Mouse (Mus musculus) gastrocnemius, postnatal 14 days (tissue): ENCODE measurements at regions not wholly inside any gene's neighbourhood (a gene's known extent, or its start where the extent isn't known, plus 50 kb on each side); places are given as distances from the start of the nearest gene placed in this dataset.
"Not testable (repeated sequence)": the region's sequence is repeated elsewhere in the genome, so short reads cannot be mapped to it uniquely, and the experiment has no call there.

Experiments used
- DNase-seq: peaks from one replicate; pipeline ENCODE4 v3.0.0; 2021; ENCODE audit warnings: mixed read lengths
- intact Hi-C: fragments of 180-260 bp; cut with DNase I; formaldehyde crosslinking; loops from one replicate; pipeline ENCODE4 v1.15.1; 2025; ENCODE audit warnings: low total_unique reads

DNA sequence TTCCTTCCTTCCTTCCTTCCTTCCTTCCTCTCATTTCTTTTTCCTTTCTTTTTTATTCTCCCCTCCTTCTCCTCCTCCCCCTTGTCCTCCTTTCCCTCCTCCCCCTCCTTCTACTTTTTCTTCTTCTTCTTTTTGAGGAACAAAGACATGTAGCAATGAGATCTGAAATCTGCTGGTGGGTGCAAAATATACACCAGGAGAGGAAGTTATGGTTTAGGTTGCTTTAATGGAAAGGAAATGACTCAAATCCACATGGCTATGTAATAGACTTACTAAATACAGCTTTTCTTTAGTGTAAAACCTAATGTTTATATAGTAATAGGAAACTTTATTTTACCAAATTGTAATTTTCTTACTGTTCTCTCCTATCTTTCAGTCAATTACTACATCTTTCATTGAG is 349.5 kb upstream of the Klf6 start:
- no peak for DNase-seq
- intact Hi-C loops: no loop called here

DNA sequence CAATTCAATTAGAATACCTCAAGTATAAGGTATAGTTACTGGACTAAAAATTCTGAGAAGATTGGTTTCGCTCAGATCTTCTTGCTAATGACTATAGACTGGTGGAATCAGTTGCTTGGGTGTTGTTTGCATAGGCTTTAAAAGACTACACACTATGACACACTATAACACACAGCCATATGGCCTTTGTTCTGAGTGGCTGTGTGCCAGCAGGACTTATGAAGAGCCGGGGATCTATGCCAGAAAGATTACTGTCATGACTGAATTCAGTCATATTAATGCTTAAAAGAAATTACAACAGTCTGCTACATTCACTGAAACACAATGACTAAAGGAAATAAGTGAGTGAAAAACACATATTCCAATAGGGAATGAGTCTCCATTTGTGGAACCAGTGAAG is 345.7 kb upstream of the Klf6 start:
- no peak for DNase-seq
- intact Hi-C loops: no loop called here

DNA sequence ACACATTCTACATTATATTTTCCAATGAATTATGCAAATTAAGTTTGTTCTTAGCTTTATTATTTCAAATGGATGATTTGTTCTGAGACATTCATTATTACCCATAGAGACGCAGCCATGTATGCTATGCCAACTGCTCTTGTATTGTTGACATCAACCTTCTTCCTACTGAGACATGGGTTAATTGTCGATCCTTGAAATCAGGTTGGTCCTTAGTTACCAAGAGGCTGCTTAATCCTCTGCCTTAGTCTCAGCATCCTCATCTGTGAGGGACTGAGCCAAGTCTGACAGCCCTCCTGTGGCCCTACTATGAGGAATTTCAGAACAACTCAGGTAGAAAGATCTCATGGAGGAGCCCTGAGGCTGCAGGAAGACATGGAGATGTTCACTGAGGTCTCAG is 345.2 kb upstream of the Klf6 start:
- intact Hi-C loops: no loop called here
- DNase-seq: no peak

DNA sequence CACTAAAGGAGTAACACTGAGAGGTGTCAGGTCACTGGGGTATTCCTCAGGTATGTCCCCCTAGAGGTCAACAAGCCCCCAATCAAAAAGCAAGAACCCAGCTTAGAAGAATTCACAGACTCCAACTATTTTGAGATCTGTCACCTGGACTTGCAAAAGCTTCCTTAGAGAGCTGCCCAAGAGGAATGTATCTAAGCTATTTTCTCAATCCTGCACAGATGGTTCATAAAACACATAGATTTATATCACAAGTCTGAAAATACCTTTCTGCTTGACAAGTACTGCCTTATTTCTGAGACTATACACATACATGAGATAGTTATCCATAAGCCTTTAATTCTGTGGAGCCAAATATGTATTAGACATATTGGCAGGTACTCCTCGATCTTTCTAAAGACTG is 342.1 kb upstream of the Klf6 start:
- DNase-seq: no peak
- intact Hi-C loops: no loop called here

DNA sequence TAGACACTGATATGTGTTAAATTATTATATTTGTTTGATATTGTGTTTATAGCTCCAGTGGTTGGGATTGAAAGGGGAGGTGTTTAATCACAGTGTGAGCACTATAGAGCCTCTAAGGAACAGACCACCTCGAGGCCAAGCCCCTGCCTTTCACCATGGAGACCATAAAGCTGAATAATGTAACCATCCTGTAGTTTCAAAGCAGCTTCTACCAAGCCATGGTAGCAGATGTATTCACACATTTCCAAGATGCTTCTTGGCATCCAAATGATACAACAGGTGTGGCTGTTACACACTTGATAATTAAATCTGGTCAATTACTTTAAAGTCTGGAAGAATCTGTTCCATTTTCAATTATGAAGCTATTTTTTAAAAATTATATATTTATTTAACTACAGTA is 341.7 kb upstream of the Klf6 start:
- intact Hi-C loops: no loop called here
- no peak for DNase-seq

DNA sequence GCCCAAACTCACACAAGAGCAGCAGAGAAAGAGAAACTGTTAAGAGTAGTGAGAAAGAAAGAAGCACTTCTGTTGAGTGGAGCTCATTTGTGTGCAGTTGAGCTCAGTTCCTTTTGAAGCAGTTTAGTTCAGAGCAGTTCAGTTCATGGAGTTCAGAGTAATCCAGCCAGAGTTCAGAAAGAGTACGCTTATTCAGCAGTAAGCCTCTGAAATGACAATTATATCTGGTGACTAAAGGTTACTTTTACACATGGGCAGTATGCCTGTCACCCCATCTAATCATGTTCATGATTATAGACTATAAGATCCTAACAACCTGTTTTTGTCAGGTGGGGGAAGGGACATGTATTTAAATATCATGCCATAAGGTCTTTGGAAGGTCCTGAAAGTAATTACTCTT is 333.9 kb upstream of the Klf6 start:
- intact Hi-C loops: no loop called here
- no peak for DNase-seq

DNA sequence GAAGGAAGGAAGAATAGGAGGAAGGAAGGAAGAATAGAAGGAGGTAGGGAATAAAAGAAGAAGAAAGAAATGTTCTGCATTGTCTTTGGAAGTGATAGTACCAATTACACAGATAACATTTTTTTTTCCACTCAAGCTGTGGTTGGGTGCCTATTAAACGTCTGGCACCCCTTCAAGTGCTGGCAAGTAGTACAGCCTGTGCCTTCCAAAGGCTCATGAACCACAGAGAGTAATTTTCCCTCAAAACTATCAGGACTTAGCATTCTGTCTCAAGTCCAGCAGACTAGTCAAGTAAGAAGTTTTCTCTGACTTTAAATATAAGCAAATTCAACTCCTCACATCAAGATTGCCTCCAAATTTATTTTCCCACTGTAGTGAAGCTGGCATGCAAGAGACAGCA is 321.0 kb upstream of the Klf6 start:
- DNase-seq: no peak

DNA sequence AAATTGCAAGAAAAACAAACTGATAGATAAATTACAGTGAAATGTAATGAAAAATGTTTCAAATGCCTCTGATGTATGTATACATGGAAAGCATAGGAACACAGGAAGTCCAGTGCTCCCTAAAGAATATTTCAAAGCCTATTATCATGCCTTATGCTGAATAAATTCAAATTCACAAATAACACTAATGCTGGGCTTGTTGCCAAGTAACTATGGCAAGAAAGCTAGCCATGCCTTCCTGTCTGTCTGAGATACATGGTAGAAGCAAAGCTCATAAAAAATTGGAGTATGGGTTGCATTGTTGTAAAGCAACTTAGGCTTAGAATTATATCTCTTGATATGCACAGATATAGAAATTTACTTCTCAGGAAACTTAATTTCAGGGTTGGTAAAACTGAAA is 315.8 kb upstream of the Klf6 start:
- intact Hi-C loops: no loop called here
- DNase-seq: no peak

More for the DNA sequence above, 321.0 kb upstream of the Klf6 start:
- intact Hi-C loops: no loop called here

DNA sequence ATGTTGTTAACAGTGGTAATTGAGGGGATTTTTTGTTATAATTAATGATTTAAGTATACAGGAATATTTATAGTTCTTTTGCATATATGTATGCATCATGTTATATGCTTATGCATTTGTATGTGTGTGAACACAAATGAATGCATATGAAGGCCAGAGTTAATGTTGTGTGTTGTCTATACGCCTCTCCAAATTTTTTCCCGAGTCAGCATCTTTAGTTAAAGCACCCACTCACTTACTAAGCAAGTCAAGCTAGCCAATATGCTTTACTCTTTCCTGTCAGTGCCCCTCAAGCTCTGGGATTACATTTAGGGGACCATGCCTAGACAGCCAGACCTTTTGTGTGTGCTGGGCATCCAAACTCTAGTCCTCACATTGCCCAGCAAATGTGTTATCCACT is 315.3 kb upstream of the Klf6 start:
- no peak for DNase-seq
- intact Hi-C loops: no loop called here

DNA sequence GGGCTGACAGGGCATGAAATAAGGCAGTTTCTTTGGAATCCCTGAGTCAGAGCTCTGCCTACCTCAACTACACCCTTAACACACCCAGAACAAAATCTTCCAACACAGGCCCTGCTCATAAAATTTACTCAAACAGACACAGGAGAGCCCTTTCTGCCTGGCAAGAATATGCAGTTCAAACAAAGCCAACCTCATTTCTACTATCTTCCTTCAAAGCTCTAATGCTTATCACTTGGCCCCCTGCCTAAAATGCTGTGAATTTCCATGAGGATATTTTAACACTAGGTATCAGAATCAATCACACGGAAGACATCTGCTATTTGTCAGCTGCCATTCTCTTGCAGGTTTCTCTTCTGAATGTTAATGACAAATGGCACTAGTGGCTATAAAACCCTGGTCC is 314.3 kb upstream of the Klf6 start:
- intact Hi-C loops: no loop called here
- no peak for DNase-seq

DNA sequence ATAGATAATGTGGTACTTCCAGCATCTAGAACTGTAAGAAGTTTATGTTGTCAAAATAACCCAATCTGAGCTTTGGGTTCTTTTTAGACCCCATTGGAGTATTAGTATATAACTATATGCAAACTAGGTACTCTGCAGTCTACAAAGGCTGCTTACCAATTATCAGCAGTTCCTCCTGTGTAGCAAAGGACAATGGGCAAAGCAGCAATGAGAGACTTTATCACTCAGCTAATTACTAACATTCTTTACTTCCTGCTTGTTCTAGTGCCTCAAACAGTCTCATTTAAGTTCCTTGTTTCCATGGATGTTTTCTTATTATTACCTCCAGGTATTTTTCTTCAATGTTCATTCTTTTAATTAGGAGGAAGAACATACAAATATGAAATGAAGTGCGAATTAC is 312.5 kb upstream of the Klf6 start:
- intact Hi-C loops: no loop called here
- no peak for DNase-seq

DNA sequence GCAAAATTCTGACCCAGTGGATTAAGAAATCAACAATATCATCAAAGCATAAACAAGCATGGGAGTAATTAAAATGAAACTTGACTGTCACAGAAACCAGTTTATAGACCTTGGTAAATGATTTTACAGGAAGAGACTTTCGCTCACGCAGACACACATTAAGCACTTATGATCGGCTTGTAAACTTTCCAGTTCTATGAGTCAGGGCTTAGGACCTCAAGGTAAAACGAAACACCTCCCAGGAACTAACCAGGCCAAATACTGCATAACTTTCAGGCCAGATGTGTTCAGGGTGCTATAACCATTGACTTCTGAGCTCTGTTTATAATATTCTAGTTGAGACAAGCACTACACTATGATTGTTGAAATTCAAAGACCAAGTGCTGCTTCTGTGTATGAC is 312.1 kb upstream of the Klf6 start:
- intact Hi-C loops: no loop called here
- no peak for DNase-seq

DNA sequence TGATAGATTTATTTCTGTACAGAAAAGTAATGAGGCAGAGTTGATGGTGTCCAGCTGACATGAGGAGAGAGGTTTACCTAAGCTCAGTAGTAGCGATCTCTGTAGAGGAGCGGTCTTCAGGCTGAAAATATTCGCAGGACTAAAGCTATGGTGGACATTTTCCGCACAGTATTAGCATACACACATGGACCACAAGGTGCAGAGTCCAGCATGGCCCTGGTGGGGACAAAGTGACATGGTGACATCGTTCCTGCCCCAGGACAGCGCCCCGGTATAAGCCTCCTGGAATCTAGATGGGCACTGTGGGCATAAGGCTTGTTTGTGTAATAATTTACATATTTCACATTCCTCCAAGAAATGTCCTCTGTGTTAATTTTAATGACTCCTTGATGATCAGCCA is 311.5 kb upstream of the Klf6 start:
- no peak for DNase-seq
- intact Hi-C loops: no loop called here

DNA sequence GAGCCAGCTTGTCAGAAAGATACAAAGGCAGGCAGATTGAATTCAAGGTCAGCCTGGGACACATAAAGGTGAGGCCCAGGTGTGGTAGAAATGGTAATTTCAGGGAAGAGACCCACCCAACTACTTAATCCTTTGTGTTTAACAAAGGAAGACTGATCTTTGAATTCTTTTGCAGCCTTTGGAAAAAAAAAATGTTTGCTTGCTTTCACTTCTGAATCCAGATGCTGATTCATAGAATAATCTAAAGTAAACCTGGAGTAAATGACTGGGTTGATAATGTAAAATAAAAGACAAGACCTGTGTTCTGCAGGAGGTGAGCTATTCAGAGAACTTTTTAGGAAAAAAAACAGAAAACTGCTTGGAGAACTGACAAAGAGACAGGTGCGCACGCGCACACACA is 310.9 kb upstream of the Klf6 start:
- DNase-seq: no peak

DNA sequence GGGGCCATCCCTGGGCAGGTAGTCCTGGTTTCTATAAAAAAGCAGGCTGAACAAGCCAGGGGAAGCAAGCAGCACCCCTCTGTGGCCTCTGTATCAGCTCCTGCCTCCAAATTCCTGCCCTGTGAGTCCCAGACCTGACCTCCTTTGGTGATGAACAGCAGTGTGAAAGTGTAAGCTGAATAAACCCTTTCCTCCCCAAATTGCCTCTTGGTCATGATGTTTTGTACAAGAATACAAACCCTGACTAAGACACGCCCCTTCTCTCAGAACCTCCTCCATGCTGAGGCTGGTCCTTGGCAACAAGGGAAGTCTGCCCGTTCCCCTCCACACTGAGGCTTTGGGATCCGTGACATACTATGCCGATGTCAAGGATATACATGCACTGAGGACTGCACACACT is 310.2 kb upstream of the Klf6 start:
- intact Hi-C loops: no loop called here
- DNase-seq: no peak

More for the DNA sequence above, 310.9 kb upstream of the Klf6 start:
- intact Hi-C loops: no loop called here

DNA sequence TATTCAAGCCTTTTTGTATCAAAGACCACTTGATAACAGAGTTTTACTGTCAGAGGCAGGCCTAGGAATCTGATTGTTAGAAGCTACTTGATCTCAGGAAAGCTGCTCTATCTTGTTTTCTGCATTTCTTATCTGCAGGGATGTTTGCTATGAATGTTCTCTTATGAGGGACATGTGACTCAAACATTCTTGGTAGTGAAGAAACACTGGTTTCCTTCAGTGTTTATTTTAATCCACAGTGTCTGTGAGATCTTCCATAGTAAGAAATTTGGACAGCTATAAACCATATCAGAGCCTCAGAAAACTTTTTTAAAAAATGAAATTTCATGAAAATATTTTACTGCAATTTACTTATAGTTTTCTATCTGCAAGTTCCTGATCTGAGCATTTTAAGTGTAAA is 307.8 kb upstream of the Klf6 start:
- intact Hi-C loops: no loop called here
- DNase-seq: no peak

DNA sequence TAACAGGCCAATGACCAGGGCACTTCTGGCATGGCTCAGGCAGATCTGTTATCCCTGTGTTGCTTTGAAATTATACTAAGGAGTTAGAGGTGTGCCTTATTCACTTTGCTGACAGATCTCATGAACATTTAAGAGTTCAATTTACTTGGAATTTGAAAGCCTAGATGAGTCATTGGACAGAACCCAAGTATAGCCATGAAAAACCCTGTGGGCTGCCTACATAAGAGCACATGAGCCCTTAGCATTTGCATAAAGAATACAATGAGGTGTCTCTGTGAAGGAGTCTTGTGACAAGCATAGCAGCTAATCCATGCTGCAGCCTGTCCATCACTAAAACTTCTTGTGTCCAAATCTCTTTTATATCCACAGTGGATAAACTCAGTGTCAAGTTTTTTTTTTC is 303.2 kb upstream of the Klf6 start:
- no peak for DNase-seq
- intact Hi-C loops: no loop called here

DNA sequence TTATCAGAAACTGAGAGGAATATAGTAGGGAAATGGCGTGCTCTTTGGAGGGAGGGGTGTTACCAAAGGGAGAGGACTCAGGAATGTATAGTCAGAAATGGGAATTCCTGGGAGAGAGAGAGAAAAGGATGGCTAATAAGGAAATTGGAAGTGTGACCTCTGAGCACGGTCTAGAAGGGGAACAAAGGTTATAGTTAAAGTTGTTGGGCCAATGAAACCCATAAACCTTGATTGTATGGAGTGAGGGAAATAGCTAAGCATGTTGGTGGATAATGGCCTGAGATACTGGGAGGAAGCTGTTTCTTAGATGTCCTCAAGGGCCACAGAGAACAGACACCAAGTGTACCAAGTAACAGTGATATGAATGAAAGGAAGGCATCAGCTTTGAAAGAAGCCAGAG is 294.8 kb upstream of the Klf6 start:
- no peak for DNase-seq
- intact Hi-C loops: no loop called here

DNA sequence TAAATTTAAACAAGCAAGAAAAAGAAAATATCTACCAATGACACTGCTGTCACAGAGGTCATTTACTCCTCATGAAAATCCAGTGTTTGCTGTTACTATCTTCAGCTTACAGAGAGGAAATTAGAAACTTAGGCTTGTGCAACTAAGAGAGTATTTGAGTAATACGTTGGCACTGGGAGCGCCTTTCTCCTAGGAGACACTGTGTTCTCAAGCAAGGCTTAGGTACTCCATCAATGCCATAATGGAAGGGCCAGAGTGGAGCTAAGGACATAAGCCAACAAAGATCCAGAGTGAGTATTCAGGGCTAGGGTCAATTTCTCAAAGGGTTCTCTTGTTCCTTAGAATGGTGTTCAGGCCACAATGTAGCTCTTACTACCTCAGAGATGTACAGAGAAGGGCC is 294.4 kb upstream of the Klf6 start:
- DNase-seq: no peak
- intact Hi-C loops: no loop called here

DNA sequence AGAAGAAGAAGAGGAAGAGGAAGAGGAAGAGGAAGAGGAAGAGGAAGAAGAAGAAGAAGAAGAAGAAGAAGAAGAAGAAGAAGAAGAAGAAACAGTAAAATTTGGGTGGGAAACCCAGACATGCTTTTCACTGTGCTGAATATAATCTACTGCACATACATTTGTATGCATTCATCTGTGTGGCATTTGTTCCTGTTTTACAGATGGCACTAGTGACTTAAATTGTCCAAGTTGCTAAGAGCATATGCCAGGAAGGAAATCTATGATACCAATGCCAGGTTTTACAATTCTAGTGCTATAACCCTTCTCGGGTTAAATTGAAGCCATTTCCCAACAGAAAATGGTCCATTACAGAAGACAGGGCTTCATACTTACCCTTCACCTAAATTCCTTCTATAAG is 291.7 kb upstream of the Klf6 start:
- no peak for DNase-seq
- intact Hi-C loops: no loop called here

DNA sequence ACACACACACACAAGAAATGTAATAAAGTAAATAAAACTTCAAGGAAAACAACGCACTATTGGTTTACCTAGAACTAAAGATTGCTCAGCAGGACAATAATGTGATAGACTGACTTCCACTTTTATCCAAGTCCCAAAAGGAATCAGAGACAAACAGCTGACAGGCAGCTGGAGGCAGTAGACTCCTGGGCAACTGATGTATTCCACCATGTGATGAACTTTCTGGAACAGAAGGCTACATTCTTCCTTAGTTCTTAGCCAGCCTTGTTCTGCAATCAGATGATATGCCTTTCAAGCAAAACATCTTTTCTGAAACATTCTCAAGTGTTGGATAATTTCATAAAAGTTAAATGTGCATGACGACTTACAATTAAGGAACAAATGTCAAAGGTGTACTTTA is 290.9 kb upstream of the Klf6 start:
- DNase-seq: no peak
- intact Hi-C loops: no loop called here

DNA sequence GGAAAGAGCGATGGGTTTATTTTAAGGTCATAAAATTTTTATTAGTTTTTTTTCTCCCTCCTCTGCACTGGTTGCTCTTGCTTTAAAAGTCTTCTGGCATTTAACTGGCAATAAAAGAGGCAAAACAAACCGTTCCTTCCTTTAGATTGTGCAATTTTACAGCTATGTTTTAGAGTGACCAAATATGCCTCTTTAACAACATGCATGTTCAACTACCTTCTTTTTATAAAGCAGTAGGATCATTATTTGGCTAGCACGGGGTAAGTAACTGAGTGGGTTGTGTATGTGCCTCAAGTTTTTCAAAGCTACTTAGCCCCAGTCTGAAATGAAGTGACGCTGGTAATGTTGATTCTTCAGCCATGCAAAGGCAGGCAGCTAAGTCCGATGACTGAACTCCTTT is 284.7 kb upstream of the Klf6 start:
- no peak for DNase-seq
- intact Hi-C loops: no loop called here

DNA sequence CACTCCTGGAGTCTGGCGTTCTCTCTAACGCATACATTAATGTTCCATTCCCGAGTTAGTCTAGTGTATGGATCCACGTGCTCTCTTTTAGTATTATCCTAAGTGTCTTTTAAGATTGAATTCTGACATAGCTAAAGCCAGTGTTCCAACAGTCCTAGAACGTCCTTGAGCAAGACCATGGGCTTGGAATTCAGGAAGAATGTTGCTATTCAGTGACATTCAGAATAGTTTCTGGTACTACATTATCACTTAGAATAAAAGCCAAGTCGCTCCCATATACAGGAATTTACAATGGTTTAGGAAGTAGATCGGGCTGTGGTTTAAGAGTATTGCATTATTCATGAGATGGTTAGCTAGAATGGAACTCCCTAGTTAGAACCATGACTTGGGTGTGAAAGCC is 277.6 kb upstream of the Klf6 start:
- DNase-seq, intact Hi-C loops: not testable (repeated sequence)
